Comparison of ENCODE assay signal across 19 mouse cellular contexts in genomic region chr2:62816016-62816415, GRCm38 (mm10).
A peak's percentile ranks its signal among the peaks of the same experiment; 100 is the strongest.
DNase-seq lines count a peak whose midpoint lies in the region; ATAC-seq and TF ChIP-seq lines count a peak whose summit lies in the region.
"Had no signal": no experiment of that assay in that cellular context is flagged by ENCODE, and none has a peak within 500 bp of the region (broad histone marks: within the 10 kb centered on the region; RNA-seq: fewer than 3 reads in every experiment).

No protein-coding gene starts in this region.

- dilution Hi-C loops in CH12.LX (cut with MboI; ENCODE audit: extremely low pct_ligation_motif_present, extremely low pct_unique_long_range_greater_than_20kb, low sequenced_read_pairs): no loop called here

- no peaks in the 10 kb centered on the region for H3K36me3 ChIP-seq in CH12.LX (replicated peaks in 1 of 2; ENCODE audit: control insufficient read depth in 1 of 2, insufficient read depth in 1 of 2, low read length in 1 of 2)
- H3K36me3 ChIP-seq in kidney, postnatal 0 days (ENCODE audit: insufficient read depth, low read length): no peaks in the 10 kb centered on the region
- no peaks in the 10 kb centered on the region for H3K36me3 ChIP-seq in embryonic facial prominence, embryonic 10.5 days (replicated peaks)
- H3K36me3 ChIP-seq: embryonic facial prominence, embryonic 13.5 days; heart, embryonic 13.5 days; hindbrain, embryonic 12.5 days had no signal

- no peak for TF ChIP-seq RAD21 in CH12.LX (IDR thresholded peaks at IDR 0.05; ENCODE audit: low read depth, low read length)

- H3K9ac ChIP-seq in CH12.LX (ENCODE audit: insufficient read depth, low read depth): no peak overlapping the region
- no peak overlapping the region for H3K9ac ChIP-seq in kidney, postnatal 0 days (ENCODE audit: low read depth, low read length)
- H3K9ac ChIP-seq: embryonic facial prominence, embryonic 13.5 days; forebrain, embryonic 13.5 days; forebrain, postnatal 0 days; heart, embryonic 13.5 days; hindbrain, embryonic 12.5 days had no signal

- H3K9me3 ChIP-seq in CH12.LX (replicated peaks; ENCODE audit: low read length): no peaks in the 10 kb centered on the region
- H3K9me3 ChIP-seq in kidney, postnatal 0 days (replicated peaks; ENCODE audit: low read length): no peaks in the 10 kb centered on the region
- H3K9me3 ChIP-seq in embryonic facial prominence, embryonic 10.5 days: no peaks in the 10 kb centered on the region
- H3K9me3 ChIP-seq: embryonic facial prominence, embryonic 13.5 days; forebrain, embryonic 13.5 days; heart, embryonic 13.5 days; hindbrain, embryonic 12.5 days had no signal

- H3K27me3 ChIP-seq in CH12.LX (replicated peaks): no peaks in the 10 kb centered on the region
- H3K27me3 ChIP-seq in kidney, postnatal 0 days (ENCODE audit: insufficient read depth, low read length): no peaks in the 10 kb centered on the region
- H3K27me3 ChIP-seq in embryonic facial prominence, embryonic 10.5 days (replicated peaks; ENCODE audit: low read depth, poor library complexity, severe bottlenecking): no peaks in the 10 kb centered on the region
- H3K27me3 ChIP-seq: embryonic facial prominence, embryonic 13.5 days; forebrain, embryonic 13.5 days; heart, embryonic 13.5 days; hindbrain, embryonic 12.5 days had no signal

- H3K4me1 ChIP-seq in CH12.LX (ENCODE audit: control insufficient read depth in 1 of 2, insufficient read depth in 2 of 2): peaks cover 0 to 4% of the 10 kb centered on the region in 2 experiments; a peak in 2 of 4 replicates
- no peaks in the 10 kb centered on the region for H3K4me1 ChIP-seq in kidney, postnatal 0 days (replicated peaks; ENCODE audit: insufficient read depth, low read length)
- H3K4me1 ChIP-seq in embryonic facial prominence, embryonic 10.5 days: no peaks in the 10 kb centered on the region
- H3K4me1 ChIP-seq: embryonic facial prominence, embryonic 13.5 days; forebrain, embryonic 13.5 days; heart, embryonic 13.5 days; hindbrain, embryonic 12.5 days had no signal

- no peak overlapping the region for H3K4me3 ChIP-seq in CH12.LX (replicated peaks in 1 of 3; ENCODE audit: low read depth in 2 of 3, low read length in 2 of 3, poor library complexity in 1 of 3)
- H3K4me3 ChIP-seq in kidney, postnatal 0 days (replicated peaks; ENCODE audit: low read depth, low read length): no peak overlapping the region
- H3K4me3 ChIP-seq in embryonic facial prominence, embryonic 10.5 days: no peak overlapping the region
- H3K4me3 ChIP-seq: embryonic facial prominence, embryonic 13.5 days; forebrain, embryonic 13.5 days; heart, embryonic 13.5 days; hindbrain, embryonic 12.5 days had no signal

- DNase-seq in CH12.LX (ENCODE audit: extremely low read depth): no peak
- DNase-seq in kidney, adult 8-10 months: peak; percentile 11 to 34
- DNase-seq in kidney, postnatal 0 days (ENCODE audit: low spot score): peak; percentile 4
- DNase-seq in kidney, postnatal 36 days: peak; percentile 19 to 42
- DNase-seq in layer of hippocampus, adult 9-11 months: no peak
- no peak for DNase-seq in cerebellum, postnatal 36 days
- no peak for DNase-seq in embryonic facial prominence, embryonic 10.5 days (ENCODE audit: low spot score)
- DNase-seq: adrenal gland, adult 2 months; adrenal gland, postnatal 25 days; cerebellum, adult 18-20 months; cerebellum, postnatal 14 days; forebrain, postnatal 0 days; gastrocnemius, postnatal 25 days; heart, postnatal 4 days had no signal

- no peak for TF ChIP-seq EP300 in CH12.LX (IDR thresholded peaks at IDR 0.05; ENCODE audit: low read length)

- ATAC-seq in kidney, postnatal 0 days (replicated peaks; ENCODE audit: low FRiP score, low read depth): no peak
- ATAC-seq: forebrain, embryonic 13.5 days; forebrain, postnatal 0 days; hindbrain, embryonic 16.5 days had no signal

- no peak overlapping the region for H3K27ac ChIP-seq in CH12.LX (ENCODE audit: insufficient read depth, low read depth)
- no peak overlapping the region for H3K27ac ChIP-seq in kidney, postnatal 0 days
- no peak overlapping the region for H3K27ac ChIP-seq in embryonic facial prominence, embryonic 10.5 days (replicated peaks)
- H3K27ac ChIP-seq: embryonic facial prominence, embryonic 13.5 days; forebrain, embryonic 13.5 days; heart, embryonic 13.5 days; hindbrain, embryonic 12.5 days had no signal

- H3K79me2 ChIP-seq in CH12.LX (replicated peaks; ENCODE audit: control insufficient read depth, extremely low read depth, insufficient read depth, poor library complexity, severe bottlenecking): no peaks in the 10 kb centered on the region

- 53% methylated on average over 3 of the region's 3 CpGs for WGBS in kidney, postnatal 0 days
- WGBS in embryonic facial prominence, embryonic 10.5 days: 91% methylated on average over 3 of the region's 3 CpGs

- TF ChIP-seq POLR2A in CH12.LX (IDR thresholded peaks at IDR 0.05; ENCODE audit: low read depth, low read length): no peak

- no peak for TF ChIP-seq CTCF in CH12.LX (conservative IDR thresholded peaks at IDR 0.05 in 1 of 2, IDR thresholded peaks at IDR 0.05 in 1 of 2; ENCODE audit: low read depth in 2 of 2, low read length in 2 of 2)
- no peak for TF ChIP-seq CTCF in kidney, postnatal 0 days (IDR thresholded peaks at IDR 0.05; ENCODE audit: low read depth)

- peak overlapping the region; percentile 71 for H3K4me2 ChIP-seq in CH12.LX (ENCODE audit: insufficient read depth, low read depth, poor library complexity, severe bottlenecking)
- no peak overlapping the region for H3K4me2 ChIP-seq in kidney, postnatal 0 days (ENCODE audit: low read length)
- H3K4me2 ChIP-seq: embryonic facial prominence, embryonic 13.5 days; forebrain, embryonic 13.5 days; heart, embryonic 13.5 days; hindbrain, embryonic 12.5 days had no signal

- in situ Hi-C loops in CH12.LX (cut with MboI; ENCODE audit: low pct_ligation_motif_present, low pct_unique_long_range_greater_than_20kb, low sequenced_read_pairs): no loop called here

TF ChIP-seq in CH12.LX, 34 proteins besides CTCF, POLR2A, EP300 and RAD21:
- TF ChIP-seq MXI1 (IDR thresholded peaks at IDR 0.05; ENCODE audit: low read depth, low read length) (no peak), ZC3H11A (IDR thresholded peaks at IDR 0.05; ENCODE audit: low read depth, low read length) (no peak), ETS1 (conservative IDR thresholded peaks at IDR 0.05; ENCODE audit: low read depth, low read length) (no peak), POLR2AphosphoS2 (IDR thresholded peaks at IDR 0.05; ENCODE audit: low read depth, low read length) (no peak), USF1 (IDR thresholded peaks at IDR 0.05; ENCODE audit: low read depth, low read length) (no peak), UBTF (IDR thresholded peaks at IDR 0.05; ENCODE audit: low read depth, low read length) (no peak), NRF1 (IDR thresholded peaks at IDR 0.05; ENCODE audit: low read depth, low read length) (no peak), GABPA (IDR thresholded peaks at IDR 0.05; ENCODE audit: insufficient replicate concordance, low read depth, low read length) (no peak), ZKSCAN1 (IDR thresholded peaks at IDR 0.05; ENCODE audit: borderline replicate concordance, low read depth, low read length) (no peak)

Comparison
In these comparisons a context has a peak if more than half of its experiments do, and no peak if none do; other contexts are left out.
1. DNase-seq: peak in kidney, adult 8-10 months (2 of 2), kidney, postnatal 0 days (single experiment) and kidney, postnatal 36 days (2 of 2); none in CH12.LX (single experiment), layer of hippocampus, adult 9-11 months (single experiment), cerebellum, postnatal 36 days (0 of 2) and embryonic facial prominence, embryonic 10.5 days (single experiment).